Mouse (Mus musculus): ENCODE measurements around the gene Tmem39a. TPM values are rescaled to one million over a fixed set of nuclear protein-coding genes. Genes with fewer than 3 reads are reported as not detected.

Tmem39a gene
- polyA plus RNA-seq, 1 experiment, result not detected

GRCm38 (mm10) chr16:38637085-38637484 lies 78.6 kb downstream of the Tmem39a start:
- no peak for TF ChIP-seq POLR2A (IDR thresholded peaks at IDR 0.05; ENCODE audit: insufficient read depth, low read depth, low read length)
- TF ChIP-seq CTCF (IDR thresholded peaks at IDR 0.05; ENCODE audit: insufficient read depth, low read depth, low read length), result no peak
- no peak overlapping the region for H3K27ac ChIP-seq (ENCODE audit: insufficient read depth, low read depth, low read length)
- no peak overlapping the region for H3K4me3 ChIP-seq (ENCODE audit: insufficient read depth, low read depth, low read length)
- H3K4me1 ChIP-seq (ENCODE audit: control insufficient read depth, insufficient read depth, low read length), result peaks cover 3% of the 10 kb centered on the region; the same call in 1 of the 2 replicates
- 73% methylated on average over 10 of the region's 10 CpGs for WGBS

Other genes starting within 250 kb of the Tmem39a start
- not detected in 2 replicates for gene Maats1, start 216.6 kb upstream of the Tmem39a start, polyA plus RNA-seq (2012; ENCODE audit: insufficient read depth, insufficient read length, low replicate concordance, missing spikeins)
- not detected in 2 replicates for gene Cox17, start 211.7 kb upstream of the Tmem39a start, polyA plus RNA-seq (2012; ENCODE audit: insufficient read depth, insufficient read length, low replicate concordance, missing spikeins)
- gene Gm21987, start 211.7 kb upstream of the Tmem39a start, polyA plus RNA-seq (2012; ENCODE audit: insufficient read depth, insufficient read length, low replicate concordance, missing spikeins), result not detected in 2 replicates
- not detected in 2 replicates for gene Popdc2, start 196.5 kb upstream of the Tmem39a start, polyA plus RNA-seq (2012; ENCODE audit: insufficient read depth, insufficient read length, low replicate concordance, missing spikeins)
- gene Pla1a, start 125.6 kb upstream of the Tmem39a start, polyA plus RNA-seq (2012; ENCODE audit: insufficient read depth, insufficient read length, low replicate concordance, missing spikeins), result not detected in 2 replicates
- gene Adprh, start 106.0 kb upstream of the Tmem39a start, polyA plus RNA-seq (2012; ENCODE audit: insufficient read depth, insufficient read length, low replicate concordance, missing spikeins), result not detected in 2 replicates
- not detected in 2 replicates for gene Cd80, start 103.1 kb upstream of the Tmem39a start, polyA plus RNA-seq (2012; ENCODE audit: insufficient read depth, insufficient read length, low replicate concordance, missing spikeins)
- not detected in 2 replicates for gene Timmdc1, start 36.0 kb upstream of the Tmem39a start, polyA plus RNA-seq (2012; ENCODE audit: insufficient read depth, insufficient read length, low replicate concordance, missing spikeins)
- gene Poglut1, start 8.4 kb upstream of the Tmem39a start, polyA plus RNA-seq (2012; ENCODE audit: insufficient read depth, insufficient read length, low replicate concordance, missing spikeins), result not detected in 2 replicates
- gene Arhgap31, start 154.6 kb downstream of the Tmem39a start, polyA plus RNA-seq (2012; ENCODE audit: insufficient read depth, insufficient read length, low replicate concordance, missing spikeins), result not detected in 2 replicates
- not detected in 2 replicates for gene B4galt4, start 183.6 kb downstream of the Tmem39a start, polyA plus RNA-seq (2012; ENCODE audit: insufficient read depth, insufficient read length, low replicate concordance, missing spikeins)
- gene Upk1b, start 241.6 kb downstream of the Tmem39a start, polyA plus RNA-seq (2012; ENCODE audit: insufficient read depth, insufficient read length, low replicate concordance, missing spikeins), result not detected in 2 replicates

Measured in olfactory bulb, adult 2 months (tissue).